Mouse (Mus musculus) olfactory bulb, adult 2 months (tissue): ENCODE results near the gene Gpa33.

Source experiments
- CTCF ChIP-seq: fragments of 200-500 bp; IDR thresholded peaks from 2 replicates; pipeline ENCODE4 v1.5.1; 2012; ENCODE audit warnings: low read depth, mild to moderate bottlenecking, low read length, moderate library complexity; ENCODE audit not compliant: insufficient read depth
- POLR2A ChIP-seq: fragments of 200-500 bp; IDR thresholded peaks from 2 replicates; pipeline ENCODE4 v1.6.1; 2012; ENCODE audit warnings: mild to moderate bottlenecking, low read depth, low read length, moderate library complexity; ENCODE audit not compliant: insufficient read depth

DNA sequence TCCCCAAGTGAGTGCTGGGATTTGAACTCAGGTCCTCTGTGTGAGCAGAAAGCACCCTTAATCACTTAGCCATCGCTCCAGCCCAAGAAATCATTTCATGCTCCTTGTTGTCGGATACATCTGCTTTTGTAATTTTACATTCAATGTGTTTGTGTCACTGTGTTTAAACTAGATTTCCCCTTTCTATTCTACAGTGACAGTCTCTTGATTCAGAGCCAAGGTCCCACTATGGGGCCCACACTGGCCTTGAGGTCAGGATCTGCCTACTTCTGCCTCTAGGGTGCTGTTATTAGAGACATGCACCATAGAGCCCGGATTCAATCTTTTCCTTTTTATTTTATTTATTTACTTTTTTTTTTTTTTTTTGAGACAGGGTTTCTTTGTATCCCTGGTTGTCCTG lies 43.0 kb downstream of the Gpa33 start:
- TF ChIP-seq POLR2A (no peak), CTCF (no peak)
